Mouse (Mus musculus): ENCODE measurements at regions not wholly inside any gene's neighbourhood (a gene's known extent, or its start where the extent isn't known, plus 50 kb on each side); places are given as distances from the start of the nearest gene placed in this dataset.
"Not testable (repeated sequence)": the region's sequence is repeated elsewhere in the genome, so short reads cannot be mapped to it uniquely, and the experiment has no call there.

DNA sequence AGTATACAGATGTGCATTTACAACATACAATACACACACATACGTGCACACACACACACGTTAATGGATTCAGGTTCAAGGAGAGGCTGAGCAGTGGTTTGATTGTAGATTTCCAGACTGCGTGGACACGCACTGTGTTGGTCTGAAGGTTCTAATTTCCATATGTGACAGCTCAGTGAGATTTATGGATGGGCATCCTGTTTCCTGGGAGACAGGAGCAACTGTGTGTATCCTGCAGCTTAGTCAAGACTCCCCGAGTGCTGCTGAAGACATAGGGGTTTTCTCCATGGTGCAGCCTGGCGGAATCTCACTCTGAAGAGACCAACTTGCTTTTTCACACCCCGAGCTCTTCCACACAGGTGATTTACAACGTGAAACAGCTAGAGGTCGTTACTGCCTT is 119.3 kb upstream of the Foxk1 start:
- DNase-seq = no peak

- no peak for DNase-seq
These were observed 113.3 kb upstream of the Foxk1 start for GRCm38 (mm10) chr5:142287981-142288380.

DNA sequence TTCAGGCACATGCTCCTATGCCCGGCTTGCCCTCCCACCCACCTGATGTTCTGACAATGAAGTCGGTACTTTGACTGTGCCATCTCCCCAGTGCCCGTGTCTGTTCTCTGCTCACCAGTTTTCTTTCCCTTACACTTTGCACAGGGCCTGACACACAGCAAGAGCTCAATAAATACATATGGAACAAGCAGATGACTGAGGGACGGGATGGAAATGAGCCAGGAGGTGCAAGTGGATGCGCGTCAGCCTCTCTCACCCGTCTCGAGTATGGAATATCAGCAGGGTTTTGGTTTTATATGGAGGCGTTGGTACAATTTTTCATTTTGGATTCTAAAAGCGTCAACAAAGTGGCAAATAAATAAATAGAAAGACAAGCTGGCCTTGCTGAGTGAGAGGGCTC is 109.8 kb upstream of the Foxk1 start:
- no peak for DNase-seq

DNA sequence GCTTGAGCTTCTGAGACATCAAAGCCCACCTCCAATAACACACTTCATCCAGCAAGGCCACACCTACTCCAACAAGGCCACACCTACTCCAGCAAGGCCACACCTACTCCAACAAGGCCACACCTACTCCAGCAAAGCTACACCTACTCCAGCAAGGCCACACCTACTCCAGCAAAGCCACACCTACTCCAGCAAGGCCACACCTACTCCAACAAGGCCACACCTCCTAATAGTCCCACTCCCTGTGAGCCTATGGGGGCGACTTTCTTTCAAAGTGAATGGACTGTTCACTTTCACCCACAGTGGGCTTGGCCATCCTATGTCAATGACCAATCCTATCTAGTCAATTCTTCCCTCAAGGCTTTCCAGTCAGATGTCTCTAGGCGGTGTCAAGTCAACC is 104.9 kb upstream of the Foxk1 start:
- DNase-seq = not testable (repeated sequence)

- DNase-seq = no peak
These were observed 101.7 kb upstream of the Foxk1 start for GRCm38 (mm10) chr5:142299621-142300020.

DNA sequence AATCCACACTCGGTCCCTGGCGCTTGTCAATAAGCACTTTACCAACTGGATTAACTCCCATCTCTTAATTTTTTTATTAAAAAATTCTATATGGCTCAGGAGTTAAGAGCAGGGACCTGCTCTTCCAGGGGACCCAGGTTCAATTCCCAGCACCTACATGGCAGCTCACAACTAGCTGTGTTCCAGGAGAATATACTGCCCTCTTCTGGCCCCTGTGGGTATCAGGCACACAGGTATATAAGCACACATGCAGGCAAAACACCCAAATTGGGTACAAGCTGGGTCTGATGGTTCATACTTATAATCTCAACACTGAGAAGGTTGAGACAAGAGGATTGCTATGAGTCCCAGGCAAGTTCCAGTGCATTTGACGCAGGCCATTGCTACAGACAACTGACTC is 92.8 kb upstream of the Foxk1 start:
- no peak for DNase-seq

DNA sequence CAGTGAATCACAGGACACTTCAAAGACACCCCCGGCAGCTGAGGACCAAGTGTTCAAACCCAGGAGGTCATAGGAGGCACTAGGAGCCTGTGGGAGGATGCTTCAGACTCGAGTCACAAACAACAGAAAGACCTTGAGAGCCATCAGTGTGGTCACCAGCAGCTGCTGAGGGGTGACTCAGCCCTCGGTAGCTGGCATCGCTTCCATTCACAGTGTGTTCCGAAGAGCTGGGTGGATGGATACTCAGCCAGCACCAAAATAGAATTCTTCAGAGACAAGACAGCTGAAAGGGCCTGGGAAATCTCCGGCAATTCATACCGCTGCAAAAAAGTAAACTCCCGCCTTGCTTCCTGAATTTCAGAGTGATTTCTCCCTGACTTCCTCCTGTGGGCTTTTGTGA is 87.4 kb upstream of the Foxk1 start:
- DNase-seq = no peak

DNA sequence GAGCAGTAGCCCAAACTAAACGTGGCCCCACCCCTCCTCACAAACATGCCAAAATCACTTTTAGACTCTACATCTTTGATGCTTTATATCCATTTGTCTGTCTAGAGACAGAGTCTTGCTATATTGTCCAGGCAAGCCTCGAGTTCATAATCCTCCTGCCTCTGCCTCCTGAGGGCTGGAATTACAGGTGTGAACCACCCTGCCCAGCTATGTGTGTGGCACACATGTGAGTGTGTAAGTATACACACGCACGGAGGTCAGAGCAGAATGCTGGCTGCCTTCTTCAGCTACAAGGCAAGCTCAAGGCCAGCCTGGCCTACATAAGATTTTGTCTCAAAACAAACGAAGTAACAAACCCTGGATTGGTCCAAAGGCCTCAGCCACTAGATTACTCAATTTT is 86.8 kb upstream of the Foxk1 start:
- no peak for DNase-seq

GRCm38 (mm10) chr5:142319268-142319667 is 82.0 kb upstream of the Foxk1 start:
- DNase-seq = peak; percentile 53 to 74

GRCm38 (mm10) chr5:142321316-142321715 is 80.0 kb upstream of the Foxk1 start:
- no peak for DNase-seq

DNA sequence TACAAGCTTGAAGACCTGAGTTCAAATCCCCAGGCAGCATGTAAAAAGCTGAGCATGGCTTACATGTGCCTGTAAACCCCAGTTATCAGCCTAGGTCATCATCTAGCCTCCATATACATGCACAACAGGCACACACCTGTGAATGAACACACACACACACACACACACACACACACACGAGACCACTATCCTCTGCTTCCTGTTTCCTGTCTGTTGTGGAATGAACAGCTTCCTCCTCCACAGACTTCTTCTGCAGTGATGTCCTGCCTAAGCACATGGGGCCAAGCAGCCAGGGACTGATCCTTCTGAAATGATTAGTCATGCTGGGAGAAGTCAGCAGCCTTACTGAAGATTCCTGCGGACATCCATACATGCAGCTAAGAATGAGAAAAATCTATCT is 76.4 kb upstream of the Foxk1 start:
- no peak for DNase-seq

- peak in 1 of 2 experiments; percentile 27 for DNase-seq
These were observed 75.7 kb upstream of the Foxk1 start for GRCm38 (mm10) chr5:142325560-142325959.

- peak in 1 of 2 experiments; percentile 23 for DNase-seq
These were observed 74.0 kb upstream of the Foxk1 start for GRCm38 (mm10) chr5:142327261-142327660.

DNA sequence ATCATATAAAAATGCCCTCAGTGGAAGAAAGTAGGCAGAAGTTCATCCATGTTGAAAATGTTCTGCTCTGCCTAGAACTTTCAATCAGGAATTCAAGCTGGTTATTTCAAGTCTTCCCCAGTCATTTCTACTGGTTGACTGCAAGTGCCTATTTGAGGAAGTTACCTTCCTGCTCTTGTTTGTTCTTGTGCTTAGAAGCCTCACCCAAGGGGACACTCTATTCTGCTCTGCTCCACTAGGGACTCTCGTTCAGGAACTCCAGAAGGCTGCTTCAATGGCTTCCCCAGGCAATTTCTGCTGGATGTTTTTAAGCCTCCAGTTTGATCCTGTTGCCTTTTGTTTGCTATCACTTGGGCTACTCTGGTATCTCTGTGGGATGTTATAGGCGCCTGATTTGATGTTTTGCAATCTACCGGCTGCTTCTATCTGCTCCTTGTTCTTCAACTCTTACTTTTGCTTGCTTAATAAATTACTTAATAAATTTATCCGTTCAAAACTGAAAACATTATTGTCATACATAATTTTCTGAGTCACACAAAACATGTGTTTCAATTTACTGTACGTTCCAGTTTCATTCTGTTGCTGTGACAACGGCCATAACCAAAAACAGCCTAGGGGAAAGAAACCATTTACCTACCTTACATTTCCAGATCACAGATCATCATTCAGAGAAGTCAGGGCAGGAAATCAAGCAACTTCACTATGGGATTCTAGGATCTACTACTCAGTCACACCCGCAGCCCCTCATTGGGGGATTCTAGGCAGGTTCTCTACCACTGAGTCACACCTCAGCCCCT is 71.4 kb upstream of the Foxk1 start:
- DNase-seq = no peak

GRCm38 (mm10) chr5:142332744-142333143 is 68.6 kb upstream of the Foxk1 start:
- DNase-seq = no peak

DNA sequence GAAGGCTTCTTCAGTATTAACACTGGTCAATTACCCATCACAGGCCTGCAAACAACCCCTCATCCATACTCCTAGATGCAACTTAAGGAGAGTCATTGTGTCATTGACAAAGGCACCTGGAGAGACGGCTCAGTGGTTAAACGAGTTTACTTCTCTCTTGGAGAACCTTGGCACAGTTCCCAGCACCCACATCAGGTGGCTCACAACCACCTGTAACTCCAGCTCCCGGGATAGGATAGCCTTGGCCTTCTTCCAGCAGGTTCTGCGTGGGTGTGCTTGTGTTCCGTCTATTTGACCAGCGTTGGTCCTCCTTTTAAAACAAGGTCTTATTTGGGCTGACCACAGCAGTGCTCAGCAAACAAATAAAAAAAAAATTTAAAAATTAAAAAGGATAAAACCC is 63.9 kb upstream of the Foxk1 start:
- peak in 1 of 2 experiments; percentile 8 for DNase-seq

DNA sequence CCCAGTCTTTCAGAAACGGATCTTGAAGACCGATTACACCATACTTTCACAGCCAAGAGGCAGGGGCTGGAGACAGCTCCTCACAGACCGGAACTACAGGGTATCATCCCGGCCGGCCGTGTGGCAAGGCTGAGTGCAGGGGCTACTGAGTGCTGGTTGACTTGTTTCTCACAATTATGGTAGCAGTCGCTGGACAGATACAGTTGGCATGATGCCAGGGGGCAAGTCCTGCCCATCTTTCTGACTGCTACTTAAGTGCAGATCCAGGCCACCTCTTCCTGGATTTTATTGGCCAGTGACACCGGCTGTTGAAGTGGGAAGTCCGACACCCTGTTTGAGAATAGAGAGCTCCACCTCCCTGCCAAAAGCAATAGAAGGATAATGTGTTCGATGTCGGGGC is 63.2 kb upstream of the Foxk1 start:
- no peak for DNase-seq

- no peak for DNase-seq
These were observed 60.9 kb upstream of the Foxk1 start for GRCm38 (mm10) chr5:142340205-142341025.

DNA sequence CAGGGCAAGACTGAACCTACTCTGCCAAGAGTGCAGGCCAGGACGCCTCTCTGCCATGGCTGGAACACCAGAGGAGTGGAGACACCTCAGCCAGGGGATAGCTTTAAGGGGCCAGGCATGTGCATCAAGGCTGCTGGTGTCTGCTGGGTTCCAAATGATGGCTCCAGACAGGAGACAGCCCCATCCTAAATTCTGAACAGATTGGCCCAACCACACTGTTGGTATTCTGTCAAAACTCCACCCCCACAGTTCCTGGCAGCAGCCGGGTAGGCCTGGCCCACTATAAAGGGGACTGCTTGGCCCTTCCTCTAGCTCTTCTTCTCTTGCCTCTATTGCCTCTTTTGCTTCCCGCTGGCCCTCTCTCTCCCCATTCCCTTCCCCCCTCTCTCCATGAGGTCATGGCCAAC is 60.3 kb upstream of the Foxk1 start:
- DNase-seq = no peak

GRCm38 (mm10) chr5:142346454-142346853 is 54.8 kb upstream of the Foxk1 start:
- no peak for DNase-seq

GRCm38 (mm10) chr5:142350574-142350973 is 50.7 kb upstream of the Foxk1 start:
- DNase-seq = no peak
